Mouse (Mus musculus): ENCODE data around the gene Fgf2.

Gene Fgf2

GRCm38 (mm10) chr3:37383096-37383765, 35.1 kb downstream of the Fgf2 start:
- POLR2A ChIA-PET = no interaction called here
- CTCF ChIA-PET = interaction anchor here in 1 of 4 experiments (1.1 kb wide), 1 partner anchor 31 kb away, joined by 4 read pairs; no protein-coding TSS in a partner anchor

GRCm38 (mm10) chr3:37387310-37387709, 39.2 kb downstream of the Fgf2 start:
- ChIA-PET CTCF (interaction anchor here (0.5 to 1.6 kb wide), 5 partner anchors 26 to 1090 kb away, joined by 3 to 12 read pairs (median 3); no protein-coding TSS in a partner anchor), POLR2A (interaction anchor here in 1 of 4 experiments (0.7 kb wide), 1 partner anchor 31 kb away, joined by 3 read pairs; no protein-coding TSS in a partner anchor)

GRCm38 (mm10) chr3:37396930-37397608, 48.9 kb downstream of the Fgf2 start:
- POLR2A ChIA-PET = interaction anchor here in 2 of 4 experiments (0.9 to 1.1 kb wide), 2 partner anchors 9 to 22 kb away, joined by 4 to 5 read pairs; no protein-coding TSS in a partner anchor
- CTCF ChIA-PET = interaction anchor here in 1 of 4 experiments (1.9 kb wide), 1 partner anchor 17 kb away, joined by 4 read pairs; no protein-coding TSS in a partner anchor

- POLR2A ChIA-PET = interaction anchor here in 2 of 4 experiments (0.9 to 1.1 kb wide), 2 partner anchors 8 to 21 kb away, joined by 4 to 5 read pairs; no protein-coding TSS in a partner anchor
Observed at GRCm38 (mm10) chr3:37397646-37398045, 49.5 kb downstream of the Fgf2 start.

GRCm38 (mm10) chr3:37398661-37399395, 50.7 kb downstream of the Fgf2 start:
- POLR2A ChIA-PET = interaction anchor here in 2 of 4 experiments (1.3 kb wide), 2 partner anchors 20 to 21 kb away, joined by 3 read pairs; partner anchors contain the start of genes Spata5 (in 2 of the 2) and Nudt6 (in 1 of the 2)
- CTCF ChIA-PET = interaction anchor here in 2 of 4 experiments (1.6 to 1.9 kb wide), 2 partner anchors 15 to 16 kb away, joined by 4 read pairs; no protein-coding TSS in a partner anchor

More at GRCm38 (mm10) chr3:37397646-37398045, 49.5 kb downstream of the Fgf2 start:
- CTCF ChIA-PET = interaction anchor here in 2 of 4 experiments (1.6 to 1.9 kb wide), 2 partner anchors 17 kb away, joined by 4 read pairs; no protein-coding TSS in a partner anchor

- POLR2A ChIA-PET = interaction anchor here in 1 of 4 experiments (1.1 kb wide), 1 partner anchor 15 kb away, joined by 3 read pairs; no protein-coding TSS in a partner anchor
Observed at GRCm38 (mm10) chr3:37401729-37402610, 53.8 kb downstream of the Fgf2 start.

GRCm38 (mm10) chr3:37407598-37407997, 59.5 kb downstream of the Fgf2 start:
- ChIA-PET CTCF (interaction anchor here in 1 of 4 experiments (0.6 kb wide), 1 partner anchor 404 kb away, joined by 3 read pairs; no protein-coding TSS in a partner anchor), POLR2A (no interaction called here)

More at GRCm38 (mm10) chr3:37401729-37402610, 53.8 kb downstream of the Fgf2 start:
- CTCF ChIA-PET = interaction anchor here in 1 of 4 experiments (2.4 kb wide), 1 partner anchor 12 kb away, joined by 8 read pairs; no protein-coding TSS in a partner anchor

- POLR2A ChIA-PET = interaction anchor here in 1 of 4 experiments (1.3 kb wide), 2 partner anchors 10 to 101 kb away, joined by 4 read pairs; partner anchors contain the start of genes Bbs12 and Cetn4
- CTCF ChIA-PET = interaction anchor here (0.6 to 2.5 kb wide), 21 partner anchors 11 to 216 kb away, joined by 3 to 31 read pairs (median 5); partner anchors contain the start of genes Bbs12 (in 1 of the 4), Cetn4 (in 1 of the 4) and Fgf2 (in 1 of the 4)
Observed at GRCm38 (mm10) chr3:37413446-37413845, 65.3 kb downstream of the Fgf2 start.

- ChIA-PET CTCF (interaction anchor here (0.6 to 2.5 kb wide), 40 partner anchors 9 to 1647 kb away, joined by 3 to 31 read pairs (median 4); partner anchors contain the start of genes Bbs12 (in 1 of the 4), Cetn4 (in 1 of the 4) and Fgf2 (in 1 of the 4)), POLR2A (interaction anchor here in 3 of 4 experiments (0.6 to 1.3 kb wide), 7 partner anchors 9 to 103 kb away, joined by 3 to 6 read pairs (median 3); partner anchors contain the start of genes Bbs12 (in 1 of the 3) and Cetn4 (in 1 of the 3))
Observed at GRCm38 (mm10) chr3:37414413-37414960, 66.3 kb downstream of the Fgf2 start.

- CTCF ChIA-PET = interaction anchor here in 1 of 4 experiments (1.3 kb wide), 1 partner anchor 77 kb away, joined by 5 read pairs; no protein-coding TSS in a partner anchor
- POLR2A ChIA-PET = interaction anchor here in 3 of 4 experiments (0.6 to 2.8 kb wide), 4 partner anchors 9 to 106 kb away, joined by 3 to 15 read pairs (median 4); partner anchors contain the start of genes Bbs12 (in 1 of the 3) and Cetn4 (in 1 of the 3)
Observed at GRCm38 (mm10) chr3:37418341-37418740, 70.2 kb downstream of the Fgf2 start.

GRCm38 (mm10) chr3:37418961-37419457, 70.9 kb downstream of the Fgf2 start:
- ChIA-PET POLR2A (interaction anchor here in 3 of 4 experiments (0.8 to 2.8 kb wide), 21 partner anchors 9 to 847 kb away, joined by 3 to 15 read pairs (median 5); partner anchors contain the start of genes Bbs12 (in 2 of the 3), Ccna2 (in 2 of the 3), Cetn4 (in 2 of the 3) and Gm5148 (in 1 of the 3)), CTCF (interaction anchor here in 2 of 4 experiments (1.0 to 1.5 kb wide), 3 partner anchors 94 to 215 kb away, joined by 3 read pairs; no protein-coding TSS in a partner anchor)

GRCm38 (mm10) chr3:37419458-37419991, 71.4 kb downstream of the Fgf2 start, which contains the start of gene Spata5:
Gene Spata5 (plus strand): TSS chr3:37419896.
- POLR2A ChIA-PET = interaction anchor here (0.6 to 2.8 kb wide), 42 partner anchors 8 to 880 kb away, joined by 3 to 15 read pairs (median 4); partner anchors contain the start of genes Bbs12 (in 2 of the 4), Ccna2 (in 2 of the 4), Cetn4 (in 2 of the 4) and Spry1 (in 2 of the 4)
- CTCF ChIA-PET = interaction anchor here (0.6 to 1.5 kb wide), 13 partner anchors 76 to 602 kb away, joined by 3 to 14 read pairs (median 3); partner anchors contain the start of genes Bbs12 (in 1 of the 4), Cetn4 (in 1 of the 4) and Spry1 (in 1 of the 4)

- ChIA-PET CTCF (interaction anchor here (0.6 to 1.5 kb wide), 13 partner anchors 75 to 603 kb away, joined by 3 to 14 read pairs (median 3); partner anchors contain the start of genes Bbs12 (in 1 of the 4), Cetn4 (in 1 of the 4) and Spry1 (in 1 of the 4)), POLR2A (interaction anchor here (0.6 to 2.8 kb wide), 39 partner anchors 8 to 879 kb away, joined by 3 to 15 read pairs (median 4); partner anchors contain the start of genes Bbs12 (in 2 of the 4), Ccna2 (in 2 of the 4), Cetn4 (in 2 of the 4) and Spry1 (in 2 of the 4))
Observed at GRCm38 (mm10) chr3:37420072-37420471, 71.9 kb downstream of the Fgf2 start, which contains the start of gene Nudt6. Gene Nudt6 (minus strand): TSS chr3:37420211.

GRCm38 (mm10) chr3:37420641-37421040, 72.5 kb downstream of the Fgf2 start:
- POLR2A ChIA-PET = interaction anchor here in 1 of 4 experiments (0.6 to 0.8 kb wide), 3 partner anchors 10 to 149 kb away, joined by 3 to 5 read pairs (median 4); no protein-coding TSS in a partner anchor

More at GRCm38 (mm10) chr3:37420641-37421040, 72.5 kb downstream of the Fgf2 start:
- CTCF ChIA-PET = interaction anchor here in 2 of 4 experiments (1.1 to 1.2 kb wide), 2 partner anchors 10 to 79 kb away, joined by 4 read pairs; no protein-coding TSS in a partner anchor

Measured in embryonic stem cell, embryonic (primary cell).